Mouse (Mus musculus) left cerebral cortex, postnatal 4 days (tissue): Measurements from ENCODE around the gene Ablim1. TPM values are rescaled to one million over a fixed set of nuclear protein-coding genes. Genes with fewer than 3 reads are reported as not detected.

Source experiments
- DNase-seq: peaks from one replicate; pipeline ENCODE4 v3.0.0-alpha.2; 2022
- intact Hi-C: fragments of 180-260 bp; cut with DNase I; formaldehyde crosslinking; loops from one replicate; pipeline ENCODE4 v1.15.1; 2025
- total RNA-seq, 2 experiments: library from RNA; stranded (reverse); gene quantifications; 2 replicates each; pipeline ENCODE4 v1.2.3; 2021

The Ablim1 gene
- total RNA-seq, 2 experiments from 2014 or later = 204 to 208 TPM

GRCm38 (mm10) chr19:57170880-57171279 is 143.8 kb downstream of the Ablim1 start:
- DNase-seq = no peak
- intact Hi-C loops = no loop called here

DNA sequence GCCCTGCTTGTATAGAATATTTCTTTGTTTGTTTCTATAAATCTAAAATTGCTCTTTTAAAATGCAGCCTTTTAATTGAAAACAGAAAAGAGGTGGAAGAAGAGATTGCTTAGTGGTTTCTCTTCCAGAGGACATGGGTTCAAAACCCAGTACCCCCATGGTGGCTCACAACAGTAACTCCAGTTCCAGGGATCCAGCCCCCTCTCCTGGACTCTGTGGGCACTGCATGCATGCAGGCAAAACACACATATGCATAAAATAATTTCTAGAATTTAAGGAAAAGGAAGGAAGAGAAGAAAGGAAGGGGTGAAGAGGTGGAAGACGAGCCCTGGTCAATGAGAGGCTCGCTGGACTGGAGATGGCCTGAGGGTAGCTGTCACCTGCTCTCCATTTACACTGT is 145.2 kb downstream of the Ablim1 start:
- intact Hi-C loops = loop anchor here (10.0 kb wide), 1 partner anchor 455 kb away; no protein-coding TSS in a partner anchor
- no peak for DNase-seq

DNA sequence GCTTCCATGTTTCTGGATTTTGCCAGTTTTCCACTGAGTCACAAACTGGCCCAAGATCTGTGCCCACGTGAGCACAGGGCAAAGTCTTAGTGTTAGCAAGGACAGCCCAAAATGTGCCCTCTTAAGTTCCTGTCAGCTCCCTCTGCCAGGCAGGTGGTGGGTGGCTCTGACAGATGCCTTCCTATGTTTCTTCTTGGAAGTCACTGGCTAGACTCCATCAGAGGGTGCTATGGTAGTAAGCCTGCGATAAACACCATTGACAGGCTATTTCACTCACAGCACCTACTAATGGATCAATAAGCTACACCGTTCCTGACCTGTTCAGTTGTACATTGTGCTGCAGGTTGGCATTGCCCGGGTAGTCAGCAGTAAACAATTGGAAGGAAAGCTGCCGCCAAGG is 147.0 kb downstream of the Ablim1 start:
- no peak for DNase-seq
- intact Hi-C loops = loop anchor here (10.0 kb wide), 1 partner anchor 457 kb away; no protein-coding TSS in a partner anchor

GRCm38 (mm10) chr19:57164882-57165281 is 149.8 kb downstream of the Ablim1 start:
- DNase-seq = no peak
- intact Hi-C loops = loop anchor here (5.0 to 10.0 kb wide), 2 partner anchors 162 to 460 kb away; no protein-coding TSS in a partner anchor

- DNase-seq = no peak
- intact Hi-C loops = loop anchor here (5.0 to 10.0 kb wide), 2 partner anchors 164 to 461 kb away; no protein-coding TSS in a partner anchor
Observed at GRCm38 (mm10) chr19:57163315-57163714, 151.4 kb downstream of the Ablim1 start.

DNA sequence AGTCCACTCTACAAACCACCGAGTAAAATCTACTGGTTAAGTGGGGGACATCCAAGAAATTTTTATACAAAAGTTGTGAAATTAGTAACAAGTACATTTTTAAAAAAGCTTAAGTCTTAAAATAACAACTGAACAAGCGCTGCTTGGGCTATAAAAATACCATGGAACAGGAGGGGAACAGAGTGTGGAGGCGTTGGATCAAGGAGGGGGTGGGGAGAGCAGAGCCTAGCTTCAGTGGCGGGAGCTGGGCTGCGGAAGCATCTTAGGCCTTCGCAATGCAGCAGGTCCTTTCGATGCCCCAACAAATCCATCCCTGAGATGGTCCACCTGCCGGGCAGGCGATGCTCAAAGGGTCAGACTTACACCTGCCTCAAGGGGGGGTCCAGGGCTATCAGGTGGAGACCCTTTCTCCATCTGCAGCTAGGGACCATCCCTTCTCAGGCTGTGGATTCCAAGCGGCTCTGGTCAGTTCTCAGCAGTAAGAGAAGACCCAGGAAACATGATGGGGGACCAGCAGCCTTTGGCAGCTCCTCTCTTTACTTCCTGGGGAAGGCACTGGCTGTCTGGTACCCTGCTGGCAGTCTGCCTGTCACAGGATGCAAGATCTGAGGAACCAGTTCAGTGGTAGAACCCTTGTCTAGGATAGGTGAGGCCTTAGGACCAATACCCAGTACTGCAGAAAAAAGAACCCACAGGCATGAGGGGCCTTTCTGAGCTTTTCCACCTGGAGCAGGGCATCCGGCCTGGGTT is 152.6 kb downstream of the Ablim1 start:
- intact Hi-C loops = loop anchor here (5.0 to 10.0 kb wide), 2 partner anchors 165 to 463 kb away; no protein-coding TSS in a partner anchor

GRCm38 (mm10) chr19:57161010-57161660 is 153.6 kb downstream of the Ablim1 start:
- peak; percentile 43 for DNase-seq
- intact Hi-C loops = loop anchor here (5.0 to 10.0 kb wide), 2 partner anchors 166 to 464 kb away; no protein-coding TSS in a partner anchor

More for the DNA sequence above, 152.6 kb downstream of the Ablim1 start:
- DNase-seq = no peak

DNA sequence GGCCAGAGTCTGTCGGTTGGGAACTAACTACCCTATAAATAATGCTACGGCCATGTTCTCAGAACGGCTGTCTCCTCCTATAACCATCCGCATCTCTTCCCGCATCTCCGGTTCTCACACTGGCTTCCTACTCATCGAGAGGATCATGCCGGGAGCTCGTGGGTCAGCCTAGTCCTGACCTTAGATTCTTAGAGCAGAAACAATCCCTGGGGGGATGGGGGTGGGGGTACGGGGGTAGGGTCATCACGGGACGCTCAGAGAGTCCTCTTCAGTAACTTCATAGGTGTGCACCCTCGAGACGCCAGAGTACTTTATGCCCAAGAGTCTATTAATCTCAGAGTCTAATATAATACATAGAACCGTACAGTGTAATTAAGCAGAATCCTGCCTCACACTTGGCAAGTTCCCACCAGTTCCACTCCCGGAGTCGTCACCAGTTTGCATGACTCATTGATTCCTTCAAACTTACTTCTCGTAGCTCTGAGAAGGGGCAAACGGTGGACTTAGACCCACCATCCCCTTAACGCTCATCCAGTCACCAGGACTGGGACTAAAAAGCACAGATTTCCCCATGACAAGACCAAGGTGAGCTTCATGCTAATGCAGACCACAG is 156.9 kb downstream of the Ablim1 start:
- DNase-seq = no peak
- intact Hi-C loops = no loop called here

DNA sequence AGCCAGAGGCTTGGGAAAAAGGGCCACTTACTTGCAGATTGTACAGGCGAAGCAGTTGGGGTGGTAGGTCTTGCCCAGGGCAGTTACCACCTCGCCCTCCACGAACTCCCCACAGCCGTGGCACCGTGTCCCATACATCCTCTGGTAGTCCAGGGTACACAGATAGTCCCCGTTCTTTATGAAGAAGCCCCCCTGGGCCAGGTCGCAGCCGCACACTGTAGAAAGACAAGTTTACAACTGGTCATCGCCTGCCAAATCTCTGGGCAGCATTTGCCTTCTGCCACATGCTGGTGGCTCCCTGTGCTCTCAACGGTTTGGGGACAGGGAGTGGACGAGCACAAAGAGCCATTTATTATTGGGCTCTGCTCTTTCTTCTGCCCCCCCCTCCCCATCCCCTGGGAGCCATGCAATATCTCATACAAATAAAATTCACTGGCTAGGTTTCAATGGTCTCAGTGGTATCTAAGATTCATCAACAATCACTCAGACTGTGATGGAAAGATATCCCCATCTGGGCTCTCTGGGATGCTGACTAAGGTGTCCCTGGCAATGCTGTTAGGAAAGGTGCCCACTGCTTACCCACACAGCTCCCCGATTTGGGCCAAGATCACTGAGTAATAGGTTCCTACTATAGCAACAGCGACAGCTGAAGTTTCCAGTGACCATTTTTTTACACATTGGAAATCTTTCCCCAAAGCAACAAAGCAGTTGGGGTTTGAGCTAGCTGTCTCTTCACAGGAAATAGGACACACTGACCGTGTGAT is 159.4 kb downstream of the Ablim1 start:
- intact Hi-C loops = no loop called here
- DNase-seq = peak; percentile 41

GRCm38 (mm10) chr19:57152357-57152756 is 162.4 kb downstream of the Ablim1 start:
- intact Hi-C loops = no loop called here
- peak; percentile 94 for DNase-seq

DNA sequence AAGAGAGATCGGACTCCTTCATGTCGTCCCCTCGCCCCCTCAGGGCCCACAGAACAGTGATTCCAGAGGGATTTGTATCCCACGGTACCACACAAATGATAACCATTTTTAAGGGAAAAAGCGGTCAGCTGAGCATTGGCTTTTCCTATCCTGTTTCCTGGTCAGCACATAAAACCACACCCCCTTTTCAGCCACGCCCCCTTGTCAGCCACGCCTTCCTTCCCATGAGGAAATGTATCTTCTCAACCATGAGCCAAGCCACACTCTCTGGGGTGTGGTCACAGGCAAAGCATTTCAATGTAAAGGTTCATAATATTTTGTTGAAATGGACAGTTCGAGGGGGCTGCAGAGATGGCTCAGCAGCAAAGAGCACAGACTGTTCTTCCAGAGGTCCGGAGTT is 163.2 kb downstream of the Ablim1 start:
- intact Hi-C loops = no loop called here
- no peak for DNase-seq

- intact Hi-C loops = no loop called here
- peak; percentile 64 for DNase-seq
Observed at GRCm38 (mm10) chr19:57150275-57150674, 164.4 kb downstream of the Ablim1 start.

- intact Hi-C loops = no loop called here
- no peak for DNase-seq
Observed at GRCm38 (mm10) chr19:57147746-57148145, 167.0 kb downstream of the Ablim1 start.

GRCm38 (mm10) chr19:57146936-57147335 is 167.8 kb downstream of the Ablim1 start:
- intact Hi-C loops = no loop called here

GRCm38 (mm10) chr19:57143646-57144045 is 171.1 kb downstream of the Ablim1 start:
- DNase-seq = no peak
- intact Hi-C loops = no loop called here

More at GRCm38 (mm10) chr19:57146936-57147335, 167.8 kb downstream of the Ablim1 start:
- no peak for DNase-seq

DNA sequence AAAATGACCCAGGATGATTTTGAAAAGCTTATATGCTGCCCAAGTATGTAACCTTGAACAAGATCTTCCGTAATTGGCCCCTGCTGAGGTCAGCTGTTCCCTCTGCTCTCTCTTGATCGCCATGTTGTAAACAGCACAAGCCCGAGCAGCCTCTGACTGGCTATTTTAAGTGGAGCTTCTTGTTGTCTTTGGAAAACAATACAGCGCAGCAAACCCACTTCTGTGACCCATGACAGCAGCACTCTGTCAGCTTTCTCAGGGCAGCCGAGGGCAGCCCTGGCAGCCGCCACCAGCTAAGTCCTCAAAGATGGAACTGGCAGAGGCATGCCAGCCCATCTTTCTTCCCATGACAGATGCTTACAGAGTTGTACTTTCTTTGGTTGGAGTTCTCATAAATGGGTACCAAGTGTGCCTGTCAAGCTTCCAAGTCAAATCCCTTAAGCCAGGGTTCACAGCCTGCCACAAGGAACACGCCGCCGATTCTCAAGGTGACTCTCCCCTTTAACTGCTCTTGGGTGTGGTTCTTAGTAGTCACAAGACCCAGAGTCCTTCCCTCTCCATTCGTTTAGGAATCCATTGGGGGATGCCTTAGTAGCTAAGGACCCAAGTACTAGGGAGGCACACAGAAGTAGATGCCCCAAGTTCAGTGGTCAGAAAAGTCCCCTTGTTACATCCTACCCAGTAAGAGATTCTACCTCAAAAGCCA is 172.8 kb downstream of the Ablim1 start:
- intact Hi-C loops = no loop called here
- no peak for DNase-seq

DNA sequence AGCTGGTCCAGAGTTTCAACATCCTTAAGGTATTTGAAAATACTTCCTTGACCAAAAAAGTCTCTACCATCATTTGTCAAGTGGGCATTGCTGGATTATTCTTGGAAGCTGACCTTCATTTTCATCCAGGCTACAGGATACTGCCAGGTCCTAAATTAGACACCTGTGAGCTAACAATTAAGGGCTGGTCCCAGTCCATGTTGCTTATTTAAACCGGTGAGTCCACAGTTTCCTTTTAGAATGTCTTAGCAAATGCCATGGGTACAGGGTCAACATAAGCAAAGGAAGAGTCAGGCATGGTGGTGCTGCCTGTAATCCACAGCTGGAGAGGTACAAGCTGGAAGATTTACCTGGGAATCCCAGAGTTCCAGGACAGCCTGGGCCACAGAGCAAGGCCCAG is 173.8 kb downstream of the Ablim1 start:
- no peak for DNase-seq
- intact Hi-C loops = no loop called here

DNA sequence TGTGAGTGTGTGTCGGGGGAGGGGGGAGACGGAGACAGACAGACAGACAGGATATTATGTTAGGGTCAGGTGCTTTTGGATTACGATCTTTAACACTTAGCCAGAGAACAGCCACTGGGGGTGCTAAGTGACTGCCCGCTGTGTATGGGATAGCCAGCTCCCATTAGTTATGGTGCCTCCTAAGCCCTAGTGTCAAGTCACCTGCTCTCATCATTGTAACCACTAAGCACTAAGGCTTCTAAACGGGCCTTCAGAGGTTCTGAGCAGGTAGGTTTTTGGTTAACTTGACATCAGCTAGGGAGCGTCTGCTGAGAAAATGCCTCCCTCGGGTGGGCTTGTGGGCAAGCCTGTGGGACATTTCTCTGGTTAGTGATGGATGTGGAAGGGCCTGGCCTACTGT is 174.6 kb downstream of the Ablim1 start:
- DNase-seq = no peak
- intact Hi-C loops = no loop called here

- intact Hi-C loops = loop anchor here (10.0 kb wide), 1 partner anchor 74 kb away; no protein-coding TSS in a partner anchor
- DNase-seq = no peak
Observed at GRCm38 (mm10) chr19:57138909-57139617, 175.7 kb downstream of the Ablim1 start.
